Comparison of ENCODE assay signal across 9 mouse cellular contexts in the genomic region with DNA sequence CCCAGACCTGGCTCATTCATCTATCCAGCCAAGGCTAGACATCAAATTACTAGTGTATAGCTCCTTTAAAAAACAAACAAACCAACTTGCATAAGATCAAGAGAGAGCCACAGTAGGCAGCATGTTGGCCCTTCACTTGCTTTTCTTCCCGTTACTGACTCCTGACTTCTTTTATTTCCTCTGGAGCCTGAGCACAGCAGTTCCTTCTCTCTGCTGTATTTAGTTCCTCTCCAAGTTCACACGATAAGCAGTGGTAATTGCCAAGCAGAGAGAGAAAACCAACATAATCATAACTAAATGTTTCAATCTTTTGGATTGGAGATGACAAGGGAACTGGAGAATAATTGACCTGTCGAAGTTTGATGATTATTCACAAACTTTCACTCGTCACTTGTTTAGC. TPM values are rescaled to one million over a fixed set of nuclear protein-coding genes. Genes with fewer than 3 reads are reported as not detected.
A peak's percentile ranks its signal among the peaks of the same experiment; 100 is the strongest.
DNase-seq lines count a peak whose midpoint lies in the region; ATAC-seq lines count a peak whose summit lies in the region.
"Had no signal": no experiment of that assay in that cellular context is flagged by ENCODE, and none has a peak within 500 bp of the region (broad histone marks: within the 10 kb centered on the region; RNA-seq: fewer than 3 reads in every experiment).

No protein-coding gene starts in this region.

- H3K4me2 ChIP-seq in lung, embryonic 16.5 days (ENCODE audit: low read depth, low read length) = peak overlapping the region; percentile 55
- H3K4me2 ChIP-seq in forebrain, embryonic 11.5 days (ENCODE audit: low read depth, low read length, severe bottlenecking) = peak overlapping the region; percentile 66
- peak overlapping the region; percentile 71 for H3K4me2 ChIP-seq in limb, embryonic 13.5 days (replicated peaks)
- H3K4me2 ChIP-seq in stomach, embryonic 14.5 days (replicated peaks; ENCODE audit: low read depth, low read length) = peak overlapping the region; percentile 53

- H3K4me3 ChIP-seq in lung, embryonic 16.5 days (ENCODE audit: low read length) = peak overlapping the region; percentile 81
- peak overlapping the region; percentile 67 for H3K4me3 ChIP-seq in forebrain, embryonic 11.5 days (ENCODE audit: low read depth, low read length)
- H3K4me3 ChIP-seq in limb, embryonic 13.5 days = peak overlapping the region; percentile 66
- peak overlapping the region; percentile 76 for H3K4me3 ChIP-seq in stomach, embryonic 14.5 days (ENCODE audit: low read depth, low read length)

- peaks cover 11% of the 10 kb centered on the region for H3K4me1 ChIP-seq in lung, embryonic 16.5 days (replicated peaks; ENCODE audit: control insufficient read depth, insufficient read depth, low read length)
- 0 out of 2 replicates have a peak, but pooled peaks cover 4% of the 10 kb centered on the region for H3K4me1 ChIP-seq in forebrain, embryonic 11.5 days (replicated peaks; ENCODE audit: control insufficient read depth, insufficient read depth, low read length)
- H3K4me1 ChIP-seq in limb, embryonic 13.5 days = peaks cover 13% of the 10 kb centered on the region
- H3K4me1 ChIP-seq in stomach, embryonic 14.5 days (ENCODE audit: control insufficient read depth, insufficient read depth, low read length) = peaks cover 10% of the 10 kb centered on the region; the same call in 1 of the 2 replicates

- H3K36me3 ChIP-seq in lung, embryonic 16.5 days (ENCODE audit: control insufficient read depth, insufficient read depth, low read length) = peaks cover 10% of the 10 kb centered on the region; the same call in 1 of the 2 replicates
- no peaks in the 10 kb centered on the region; the same call in 1 of the 2 replicates for H3K36me3 ChIP-seq in forebrain, embryonic 11.5 days (ENCODE audit: control insufficient read depth, insufficient read depth, low read length)
- H3K36me3 ChIP-seq in limb, embryonic 13.5 days = peaks cover 23% of the 10 kb centered on the region
- H3K36me3 ChIP-seq in stomach, embryonic 14.5 days (ENCODE audit: control insufficient read depth, insufficient read depth, low read length) = peaks cover 7% of the 10 kb centered on the region; the same call in 1 of the 2 replicates

- WGBS in lung, embryonic 16.5 days = 24% methylated on average over 4 of the region's 4 CpGs
- 59% methylated on average over 4 of the region's 4 CpGs for WGBS in forebrain, embryonic 11.5 days
- 44% methylated on average over 4 of the region's 4 CpGs for WGBS in limb, embryonic 13.5 days
- 32% methylated on average over 4 of the region's 4 CpGs for WGBS in stomach, embryonic 14.5 days

- H3K9ac ChIP-seq in lung, embryonic 16.5 days (ENCODE audit: low read length) = peak overlapping the region; percentile 1; the same call in 1 of the 2 replicates
- H3K9ac ChIP-seq in forebrain, embryonic 11.5 days (ENCODE audit: low read length) = peak overlapping the region; percentile 73; the same call in 1 of the 2 replicates
- H3K9ac ChIP-seq in limb, embryonic 13.5 days = peak overlapping the region; percentile 73
- H3K9ac ChIP-seq in stomach, embryonic 14.5 days (replicated peaks; ENCODE audit: low read depth, low read length) = peak overlapping the region; percentile 50; the same call in 1 of the 2 replicates

- DNase-seq in lung, postnatal 25 days (ENCODE audit: low spot score) = no peak
- DNase-seq in forebrain, embryonic 11.5 days (ENCODE audit: low spot score) = peak; percentile 19
- no peak for DNase-seq in gastrocnemius, postnatal 25 days
- no peak for DNase-seq in layer of hippocampus, adult 18-20 months (ENCODE audit: low spot score in 2 of 2)
- DNase-seq in natural killer cell, adult 2 months (ENCODE audit: low spot score in 2 of 2) = no peak
- DNase-seq: spleen, adult 18-20 months had no signal

- no peak overlapping the region for H3K27ac ChIP-seq in lung, embryonic 16.5 days (ENCODE audit: low read length)
- H3K27ac ChIP-seq in forebrain, embryonic 11.5 days (ENCODE audit: low read depth, low read length) = no peak overlapping the region
- no peak overlapping the region for H3K27ac ChIP-seq in limb, embryonic 13.5 days
- no peak overlapping the region for H3K27ac ChIP-seq in stomach, embryonic 14.5 days (ENCODE audit: low read length)

- no peaks in the 10 kb centered on the region for H3K27me3 ChIP-seq in lung, embryonic 16.5 days (ENCODE audit: control insufficient read depth, insufficient read depth, low read depth, low read length)
- no peaks in the 10 kb centered on the region for H3K27me3 ChIP-seq in forebrain, embryonic 11.5 days (ENCODE audit: control insufficient read depth, insufficient read depth, low read length)
- no peaks in the 10 kb centered on the region for H3K27me3 ChIP-seq in limb, embryonic 13.5 days
- no peaks in the 10 kb centered on the region for H3K27me3 ChIP-seq in stomach, embryonic 14.5 days (ENCODE audit: control insufficient read depth, insufficient read depth, low read length)

- no peaks in the 10 kb centered on the region for H3K9me3 ChIP-seq in lung, embryonic 16.5 days (ENCODE audit: control insufficient read depth, low read length)
- no peaks in the 10 kb centered on the region for H3K9me3 ChIP-seq in forebrain, embryonic 11.5 days (ENCODE audit: control insufficient read depth, low read length)
- H3K9me3 ChIP-seq in limb, embryonic 13.5 days = no peaks in the 10 kb centered on the region
- H3K9me3 ChIP-seq in stomach, embryonic 14.5 days (ENCODE audit: control insufficient read depth, low read depth, low read length) = no peaks in the 10 kb centered on the region

- no peak for ATAC-seq in lung, embryonic 16.5 days (ENCODE audit: low read depth)
- ATAC-seq in forebrain, embryonic 11.5 days (replicated peaks; ENCODE audit: low FRiP score) = no peak
- no peak for ATAC-seq in limb, embryonic 13.5 days (ENCODE audit: low FRiP score, low read depth)
- no peak for ATAC-seq in stomach, embryonic 14.5 days (ENCODE audit: insufficient number of reproducible peaks, insufficient read depth, low FRiP score, low read depth)

RNA-seq across cellular contexts. Expression of gene Ptrhd1, which starts 1.1 kb away (rescaled TPM):
- polyA plus RNA-seq in lung, embryonic 16.5 days (2015; fragmentation: Nextera tagmentation; extraction: Ambion mirVana) = 5.8 and 6.0 TPM in 2 replicates
- 6.0 and 6.5 TPM in 2 replicates for polyA plus RNA-seq in forebrain, embryonic 11.5 days (2014; fragmentation: Nextera tagmentation; extraction: Ambion mirVana)
- polyA plus RNA-seq in limb, embryonic 13.5 days (2015; fragmentation: Nextera tagmentation; extraction: Ambion mirVana) = 4.3 and 5.0 TPM in 2 replicates
- 5.7 and 5.9 TPM in 2 replicates for polyA plus RNA-seq in stomach, embryonic 14.5 days (2014; fragmentation: Nextera tagmentation; extraction: Ambion mirVana)
- total RNA-seq in gastrocnemius, postnatal 25 days (2021) = 1 to 10 TPM; 4.0 to 4.5 TPM
- 1 to 10 TPM; 8.0 to 8.5 TPM for total RNA-seq in layer of hippocampus, adult 18-20 months (2021)

RNA-seq across cellular contexts. Expression of gene Cenpo, which starts 1.3 kb away (rescaled TPM):
- 18.4 and 18.5 TPM in 2 replicates for polyA plus RNA-seq in lung, embryonic 16.5 days (2015; fragmentation: Nextera tagmentation; extraction: Ambion mirVana)
- polyA plus RNA-seq in forebrain, embryonic 11.5 days (2014; fragmentation: Nextera tagmentation; extraction: Ambion mirVana) = 21.0 and 24.8 TPM in 2 replicates
- polyA plus RNA-seq in limb, embryonic 13.5 days (2015; fragmentation: Nextera tagmentation; extraction: Ambion mirVana) = 15.6 TPM in 2 replicates
- 15.6 and 17.0 TPM in 2 replicates for polyA plus RNA-seq in stomach, embryonic 14.5 days (2014; fragmentation: Nextera tagmentation; extraction: Ambion mirVana)
- 1 to 10 TPM; 1.5 to 1.8 TPM for total RNA-seq in gastrocnemius, postnatal 25 days (2021)
- 1 to 10 TPM; 3.5 to 4.8 TPM for total RNA-seq in layer of hippocampus, adult 18-20 months (2021)

Comparison
In these comparisons a context has a peak if more than half of its experiments do, and no peak if none do; other contexts are left out.
1. H3K9ac ChIP-seq: peak in every context shown above with its lines; median percentile 73 in forebrain, embryonic 11.5 days; 73 in limb, embryonic 13.5 days; 50 in stomach, embryonic 14.5 days; 1 in lung, embryonic 16.5 days.